Mouse (Mus musculus): ENCODE data around the gene Frrs1l. TPM values are rescaled to one million over a fixed set of nuclear protein-coding genes. Genes with fewer than 3 reads are reported as not detected.

The Frrs1l gene
- 0.18 and 0.21 TPM in 2 replicates for polyA plus RNA-seq (2015; fragmentation: Nextera tagmentation; extraction: Ambion mirVana)

DNA sequence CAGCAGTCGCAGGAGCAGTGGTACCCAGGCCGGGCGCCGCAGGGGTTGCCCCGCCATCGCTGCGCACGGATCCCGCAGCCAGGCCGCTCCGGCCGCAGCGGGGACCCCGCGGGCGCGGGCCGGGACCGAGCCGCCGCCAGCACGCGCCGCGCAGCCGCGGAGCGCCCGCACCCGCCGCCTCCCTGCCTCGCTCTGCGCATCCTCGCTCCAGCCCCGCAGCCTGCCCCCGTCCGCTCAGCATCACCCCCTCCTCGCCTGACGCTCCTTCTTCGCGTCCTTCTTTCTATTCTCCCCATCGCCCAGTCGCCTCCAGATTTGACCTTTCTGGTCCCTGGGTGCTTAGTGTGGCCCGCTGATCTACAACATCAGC lies at the start of gene Frrs1l:
TSS of gene Frrs1l (minus strand) at position 177 of the 370 bp plus-strand sequence.
- H3K27ac ChIP-seq (replicated peaks), result no peak within 1 kb of the TSS
- peaks cover 8% of the 10 kb centered on the region for H3K9me3 ChIP-seq
- H3K36me3 ChIP-seq, result no peaks in the 10 kb centered on the region
- 1% methylated on average over 37 of the region's 44 CpGs for WGBS
- H3K4me3 ChIP-seq, result peak within 1 kb of the TSS; percentile 68
- peaks cover 63% of the 10 kb centered on the region for H3K27me3 ChIP-seq (replicated peaks)
- peak within 1 kb of the TSS; percentile 99 for H3K4me2 ChIP-seq
- peaks cover 9% of the 10 kb centered on the region for H3K4me1 ChIP-seq
- no peak for ATAC-seq (ENCODE audit: extremely low read depth, insufficient number of reproducible peaks, low FRiP score, low TSS enrichment)
- H3K9ac ChIP-seq, result peak within 1 kb of the TSS; percentile 81

DNA sequence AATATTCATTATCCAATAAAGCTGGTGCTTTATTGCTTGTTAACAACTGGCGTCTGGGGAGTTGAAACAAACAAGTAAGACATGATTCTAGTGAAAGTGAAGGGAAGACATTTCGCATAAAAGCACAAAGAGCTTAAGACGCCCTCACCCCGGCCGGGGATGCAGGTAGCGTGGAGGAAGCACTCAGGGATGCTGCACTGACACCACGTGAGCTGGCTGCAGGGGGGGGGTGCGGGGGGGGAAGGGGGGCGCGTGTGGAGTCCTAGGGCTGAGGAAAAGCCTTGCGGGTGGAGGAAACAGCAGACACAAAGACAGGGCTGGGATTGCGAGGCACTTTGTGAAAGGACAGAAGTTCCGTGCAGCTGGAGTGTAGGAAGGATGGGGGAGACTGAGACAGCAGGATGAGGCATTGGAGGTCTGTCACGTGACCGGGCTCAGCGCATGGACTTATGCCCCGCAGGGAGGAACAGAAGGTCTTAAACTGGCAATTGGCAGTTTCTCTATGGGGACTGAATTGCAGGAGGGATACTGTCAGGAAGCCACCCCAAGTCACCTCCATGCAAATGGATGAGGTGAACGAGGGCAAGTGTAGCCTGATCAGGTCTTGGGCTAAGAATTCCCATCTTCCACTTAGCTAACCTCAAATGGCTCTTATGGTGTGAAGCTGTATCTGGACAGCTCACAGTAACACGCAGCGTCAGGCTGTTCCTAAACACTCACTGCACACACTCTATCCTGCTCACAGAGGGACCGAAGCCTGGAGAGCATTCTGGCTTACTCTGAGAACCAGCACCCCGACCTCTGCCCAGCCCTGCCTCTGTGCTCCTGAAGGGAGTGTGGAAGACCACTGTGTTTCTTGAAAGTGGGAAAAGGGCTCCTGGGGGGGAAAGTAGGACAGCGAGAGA lies 49.2 kb upstream of the Frrs1l start:
- Histone ChIP-seq H3K27me3 (replicated peaks) (peaks cover 14% of the 10 kb centered on the region; the same call in 1 of the 2 replicates), H3K4me2 (peak overlapping the region; percentile 65), H3K9me3 (0 out of 2 replicates have a peak, but pooled peaks cover 6% of the 10 kb centered on the region), H3K4me3 (peak overlapping the region; percentile 37), H3K36me3 (no peaks in the 10 kb centered on the region), H3K4me1 (peaks cover 8% of the 10 kb centered on the region), H3K27ac (replicated peaks) (no peak overlapping the region), H3K9ac (peak overlapping the region; percentile 58)
- 12% methylated on average over 20 of the region's 23 CpGs for WGBS
- ATAC-seq (ENCODE audit: extremely low read depth, insufficient number of reproducible peaks, low FRiP score, low TSS enrichment), result no peak

DNA sequence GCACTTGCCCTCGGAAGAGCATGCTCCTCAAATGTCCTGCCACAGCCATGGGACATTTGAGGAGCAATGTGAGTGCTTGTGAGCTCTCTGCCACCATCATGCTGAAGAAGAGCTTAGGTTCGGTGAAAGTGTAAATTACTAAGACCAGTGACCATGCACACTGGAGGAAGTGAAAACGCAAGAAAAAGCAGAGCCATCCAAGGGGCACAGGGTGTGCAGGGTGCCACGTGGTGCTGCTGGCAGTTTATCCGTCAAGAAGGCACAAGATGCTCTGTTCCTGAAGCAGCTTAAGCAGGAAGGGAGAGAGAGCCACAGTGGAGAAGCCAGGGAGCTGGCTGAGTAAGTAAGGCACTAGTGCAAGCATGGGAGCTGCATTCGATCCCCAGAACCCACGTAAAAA lies 47.4 kb upstream of the Frrs1l start:
- H3K4me2 ChIP-seq, result no peak overlapping the region
- no peak overlapping the region for H3K9ac ChIP-seq
- no peak for ATAC-seq (ENCODE audit: extremely low read depth, insufficient number of reproducible peaks, low FRiP score, low TSS enrichment)
- peaks cover 8% of the 10 kb centered on the region for H3K4me1 ChIP-seq
- H3K27me3 ChIP-seq (replicated peaks), result peaks cover 15% of the 10 kb centered on the region; the same call in 1 of the 2 replicates
- no peak overlapping the region for H3K27ac ChIP-seq (replicated peaks)
- no peaks in the 10 kb centered on the region for H3K36me3 ChIP-seq
- 73% methylated on average over 7 of the region's 7 CpGs for WGBS
- no peak overlapping the region for H3K4me3 ChIP-seq
- H3K9me3 ChIP-seq, result 0 out of 2 replicates have a peak, but pooled peaks cover 4% of the 10 kb centered on the region

DNA sequence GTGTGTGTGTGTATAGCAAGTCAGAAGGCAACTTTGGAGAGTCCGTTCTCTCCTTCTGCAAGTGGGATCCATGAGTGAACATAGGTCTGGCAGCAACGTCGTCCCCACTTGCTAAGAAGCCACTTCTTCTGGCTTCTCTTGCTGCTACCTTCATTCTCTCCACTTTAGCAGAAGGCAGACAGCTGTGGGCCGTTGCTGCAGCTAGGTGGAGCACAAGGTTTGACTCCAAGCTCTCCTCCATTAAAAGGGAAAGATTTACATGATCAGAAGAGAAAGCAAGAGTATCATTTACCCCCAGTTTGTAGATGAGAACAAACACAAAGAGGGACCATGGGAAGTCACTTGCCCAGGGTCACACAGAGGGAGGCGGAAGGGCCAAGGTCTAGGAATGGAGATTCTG lies 44.0 kb upstream of the Frrs1l start:
- no peak overlapping the region for H3K9ac ChIP-seq
- no peak for ATAC-seq (ENCODE audit: extremely low read depth, insufficient number of reproducible peaks, low FRiP score, low TSS enrichment)
- WGBS, result 62% methylated on average over 4 of the region's 5 CpGs
- H3K27ac ChIP-seq (replicated peaks), result no peak overlapping the region
- H3K27me3 ChIP-seq (replicated peaks), result peaks cover 24% of the 10 kb centered on the region; the same call in 1 of the 2 replicates
- no peak overlapping the region for H3K4me2 ChIP-seq
- H3K4me3 ChIP-seq, result no peak overlapping the region
- no peaks in the 10 kb centered on the region for H3K9me3 ChIP-seq
- H3K4me1 ChIP-seq, result peaks cover under 1% of the 10 kb centered on the region
- H3K36me3 ChIP-seq, result no peaks in the 10 kb centered on the region

DNA sequence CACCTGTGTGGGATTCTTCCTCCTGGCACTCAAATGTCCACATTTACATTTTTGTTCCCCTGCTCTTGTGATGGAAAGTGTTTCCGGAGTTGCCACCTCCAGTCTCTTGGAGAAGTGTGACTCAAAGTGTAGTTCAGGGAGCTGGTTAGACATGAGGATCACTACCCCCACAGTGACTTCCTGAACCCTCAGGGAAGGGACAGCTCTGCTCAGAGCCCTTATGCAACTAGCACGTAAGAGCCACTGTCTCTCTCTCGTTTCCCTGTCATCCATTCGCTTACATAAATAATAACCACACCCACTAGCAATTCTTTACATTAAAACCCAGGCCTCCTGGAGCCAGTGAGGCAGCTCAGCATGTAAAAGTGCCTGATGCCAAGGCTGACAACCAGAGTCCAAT lies 41.2 kb upstream of the Frrs1l start:
- H3K4me1 ChIP-seq, result no peaks in the 10 kb centered on the region
- H3K4me3 ChIP-seq, result no peak overlapping the region
- peaks cover 16% of the 10 kb centered on the region; the same call in 1 of the 2 replicates for H3K27me3 ChIP-seq (replicated peaks)
- H3K9me3 ChIP-seq, result no peaks in the 10 kb centered on the region
- H3K9ac ChIP-seq, result no peak overlapping the region
- no peak overlapping the region for H3K27ac ChIP-seq (replicated peaks)
- no peak overlapping the region for H3K4me2 ChIP-seq
- ATAC-seq (ENCODE audit: extremely low read depth, insufficient number of reproducible peaks, low FRiP score, low TSS enrichment), result no peak
- H3K36me3 ChIP-seq, result no peaks in the 10 kb centered on the region
- WGBS, result 61% methylated on average over 4 of the region's 4 CpGs

DNA sequence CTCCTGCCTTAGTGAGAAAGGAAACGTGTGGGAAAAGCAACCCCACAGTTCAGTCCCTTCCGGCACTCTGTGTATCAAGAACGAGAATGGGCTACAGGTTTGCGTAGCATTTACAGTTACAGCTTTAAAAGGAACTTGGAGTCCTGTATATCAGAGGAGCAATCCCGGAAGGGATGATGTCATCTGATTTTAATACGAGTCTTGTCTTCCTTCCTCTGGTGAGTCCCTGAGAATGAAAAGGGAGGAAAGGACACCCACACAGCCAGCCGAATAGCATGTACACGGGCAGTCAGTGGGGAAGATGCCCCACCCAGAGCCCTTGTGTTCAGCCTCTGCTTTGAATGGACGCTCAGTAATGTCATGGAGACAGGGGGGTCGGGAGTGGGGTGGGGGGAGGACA lies 37.8 kb upstream of the Frrs1l start:
- 0 out of 2 replicates have a peak, but pooled peaks cover 3% of the 10 kb centered on the region for H3K4me1 ChIP-seq
- no peaks in the 10 kb centered on the region for H3K9me3 ChIP-seq
- 55% methylated on average over 10 of the region's 10 CpGs for WGBS
- peaks cover 16% of the 10 kb centered on the region; the same call in 1 of the 2 replicates for H3K27me3 ChIP-seq (replicated peaks)
- no peak overlapping the region for H3K4me2 ChIP-seq
- no peak for ATAC-seq (ENCODE audit: extremely low read depth, insufficient number of reproducible peaks, low FRiP score, low TSS enrichment)
- H3K36me3 ChIP-seq, result no peaks in the 10 kb centered on the region
- H3K9ac ChIP-seq, result no peak overlapping the region
- no peak overlapping the region for H3K4me3 ChIP-seq
- H3K27ac ChIP-seq (replicated peaks), result no peak overlapping the region

DNA sequence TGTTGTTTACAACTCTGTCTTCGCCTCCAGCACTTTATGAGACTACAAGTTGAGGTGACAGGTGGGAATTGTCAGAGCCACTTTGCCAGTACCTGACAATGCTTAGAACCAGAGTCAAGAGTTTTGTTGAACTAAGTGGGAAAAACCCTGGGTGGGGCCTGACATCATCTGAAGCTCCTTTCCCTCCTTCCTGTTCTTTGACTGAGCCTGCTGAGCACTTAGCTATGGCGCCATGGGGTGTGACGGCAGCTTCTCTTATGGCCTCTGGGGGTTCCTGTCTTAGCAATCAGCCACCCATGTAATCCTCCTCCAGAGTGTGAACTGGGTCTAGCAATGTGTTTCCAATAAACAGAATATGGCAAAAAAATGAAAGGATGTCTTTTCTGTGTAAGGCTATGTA lies 33.3 kb upstream of the Frrs1l start:
- Histone ChIP-seq H3K4me1 (0 out of 2 replicates have a peak, but pooled peaks cover 3% of the 10 kb centered on the region), H3K27ac (replicated peaks) (no peak overlapping the region), H3K36me3 (no peaks in the 10 kb centered on the region), H3K9me3 (no peaks in the 10 kb centered on the region), H3K27me3 (replicated peaks) (peaks cover 4% of the 10 kb centered on the region; the same call in 1 of the 2 replicates), H3K9ac (no peak overlapping the region), H3K4me3 (no peak overlapping the region), H3K4me2 (no peak overlapping the region)
- ATAC-seq (ENCODE audit: extremely low read depth, insufficient number of reproducible peaks, low FRiP score, low TSS enrichment), result no peak
- WGBS, result 68% methylated on average over 3 of the region's 3 CpGs

DNA sequence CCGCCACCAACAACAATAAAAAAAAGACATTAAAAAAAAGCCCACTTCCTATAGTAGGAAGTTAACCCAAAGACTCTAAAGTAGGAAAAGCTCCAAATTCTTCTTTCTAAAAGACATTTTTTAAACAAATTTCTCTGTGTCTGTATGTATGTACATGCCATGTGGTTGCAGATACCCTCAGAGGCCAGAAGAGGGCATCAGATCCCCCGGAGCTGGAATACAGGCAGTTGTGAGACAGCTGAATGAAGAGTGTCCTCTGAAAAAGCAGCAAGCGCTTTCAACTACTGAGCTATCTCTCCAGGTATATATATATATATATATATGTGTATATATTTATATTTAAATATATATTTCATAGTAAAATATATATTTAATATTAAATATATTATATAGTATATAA lies 31.1 kb upstream of the Frrs1l start:
- no peaks in the 10 kb centered on the region for H3K9me3 ChIP-seq

DNA sequence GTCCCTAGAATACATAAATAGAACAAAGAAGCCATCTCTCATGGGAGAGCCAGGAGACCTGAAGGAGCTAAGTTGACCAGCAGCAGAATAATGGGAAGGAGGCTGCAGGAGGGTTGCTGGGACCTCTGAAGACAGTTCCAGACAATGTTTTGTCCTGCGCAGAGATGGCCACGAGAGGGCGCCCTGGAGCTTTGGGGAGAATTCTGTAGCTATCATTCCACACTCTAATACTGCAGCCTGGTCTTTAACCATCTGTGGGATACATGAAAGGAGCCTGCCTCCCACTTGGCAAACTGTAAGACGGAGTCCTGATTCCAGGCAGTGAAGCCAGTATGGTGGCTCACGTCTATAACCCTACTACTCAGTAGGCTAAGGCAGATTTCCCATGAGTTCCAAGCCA lies 27.0 kb upstream of the Frrs1l start:
- no peaks in the 10 kb centered on the region for H3K4me1 ChIP-seq
- ATAC-seq (ENCODE audit: extremely low read depth, insufficient number of reproducible peaks, low FRiP score, low TSS enrichment), result no peak
- no peak overlapping the region for H3K4me3 ChIP-seq
- no peak overlapping the region for H3K27ac ChIP-seq (replicated peaks)
- H3K9me3 ChIP-seq, result no peaks in the 10 kb centered on the region
- no peaks in the 10 kb centered on the region for H3K36me3 ChIP-seq
- no peak overlapping the region for H3K9ac ChIP-seq
- H3K4me2 ChIP-seq, result no peak overlapping the region
- peaks cover 41% of the 10 kb centered on the region for H3K27me3 ChIP-seq (replicated peaks)
- WGBS, result 26% methylated on average over 5 of the region's 5 CpGs

More for the DNA sequence above, 31.1 kb upstream of the Frrs1l start:
- Histone ChIP-seq H3K27me3 (replicated peaks) (peaks cover 13% of the 10 kb centered on the region), H3K27ac (replicated peaks) (no peak overlapping the region), H3K4me2 (no peak overlapping the region), H3K36me3 (no peaks in the 10 kb centered on the region), H3K4me1 (0 out of 2 replicates have a peak, but pooled peaks cover 3% of the 10 kb centered on the region), H3K4me3 (no peak overlapping the region), H3K9ac (no peak overlapping the region)
- no peak for ATAC-seq (ENCODE audit: extremely low read depth, insufficient number of reproducible peaks, low FRiP score, low TSS enrichment)
- 82% methylated on average over 3 of the region's 3 CpGs for WGBS

DNA sequence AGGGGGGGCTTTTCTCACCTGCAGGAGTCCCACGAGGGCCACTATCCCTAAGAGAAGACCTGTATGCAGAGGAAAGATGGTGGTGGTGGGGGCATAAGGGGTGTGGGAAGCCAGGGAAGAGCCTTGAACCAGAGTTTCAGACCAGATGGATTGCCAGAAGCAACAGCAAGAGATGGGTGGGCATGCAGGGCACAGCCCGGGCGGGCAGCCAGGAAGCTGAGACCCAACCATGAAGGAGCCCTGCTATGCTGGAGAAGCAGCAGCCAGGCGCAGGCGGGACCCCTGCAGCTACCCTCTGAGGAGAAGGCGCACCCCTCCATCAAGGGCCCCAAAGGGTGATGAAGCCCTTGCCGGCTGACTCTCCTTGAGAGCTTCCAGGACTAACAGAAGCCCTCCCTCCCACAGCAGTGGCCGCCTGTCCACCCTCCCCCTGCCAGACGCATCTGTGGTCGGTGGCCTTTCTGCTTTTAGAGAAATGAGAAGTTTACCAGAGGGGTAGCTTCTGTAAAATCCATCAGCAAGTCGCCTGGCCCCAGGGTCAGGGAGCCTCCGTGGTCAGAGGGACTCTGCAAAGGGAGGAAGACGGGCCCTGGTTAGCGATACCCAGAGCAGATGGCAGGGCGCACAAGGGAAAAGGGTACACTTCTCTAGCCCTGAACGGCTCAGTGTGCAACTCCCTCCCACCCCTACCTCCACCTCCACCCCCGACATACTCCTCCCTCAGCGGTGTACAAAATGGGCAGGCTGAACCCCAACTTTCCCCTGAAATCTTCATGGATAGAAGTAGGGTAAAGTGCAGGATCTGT lies 26.4 kb upstream of the Frrs1l start:
- Histone ChIP-seq H3K9me3 (no peaks in the 10 kb centered on the region), H3K27ac (replicated peaks) (no peak overlapping the region), H3K27me3 (replicated peaks) (peaks cover 48% of the 10 kb centered on the region), H3K4me1 (no peaks in the 10 kb centered on the region), H3K4me2 (no peak overlapping the region), H3K4me3 (no peak overlapping the region), H3K36me3 (no peaks in the 10 kb centered on the region), H3K9ac (no peak overlapping the region)
- WGBS, result 41% methylated on average over 18 of the region's 18 CpGs
- ATAC-seq (ENCODE audit: extremely low read depth, insufficient number of reproducible peaks, low FRiP score, low TSS enrichment), result no peak

DNA sequence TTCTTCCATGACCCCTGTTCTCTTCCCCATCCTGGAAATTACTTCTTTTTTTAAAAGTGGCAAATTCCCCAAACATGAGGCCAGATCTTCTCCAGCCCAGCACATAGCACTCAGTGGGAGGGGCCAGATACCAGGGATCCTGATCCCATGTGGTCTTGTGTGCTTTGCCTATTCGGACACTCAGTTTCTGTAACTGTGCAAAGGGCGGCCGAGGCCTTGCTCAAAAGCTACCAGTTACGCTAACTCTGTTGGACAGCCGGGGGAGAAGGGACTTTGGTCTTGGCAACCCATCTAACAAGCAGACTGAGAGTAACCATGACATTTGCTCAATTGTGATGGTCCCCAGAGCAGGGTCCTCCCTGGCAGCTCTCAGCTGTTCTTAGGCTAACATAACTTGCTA lies 24.8 kb upstream of the Frrs1l start:
- Histone ChIP-seq H3K9me3 (no peaks in the 10 kb centered on the region), H3K9ac (no peak overlapping the region), H3K4me3 (no peak overlapping the region), H3K36me3 (no peaks in the 10 kb centered on the region), H3K4me2 (no peak overlapping the region), H3K4me1 (peaks cover 9% of the 10 kb centered on the region), H3K27ac (replicated peaks) (no peak overlapping the region), H3K27me3 (replicated peaks) (peaks cover 58% of the 10 kb centered on the region)
- WGBS, result 76% methylated on average over 5 of the region's 5 CpGs
- no peak for ATAC-seq (ENCODE audit: extremely low read depth, insufficient number of reproducible peaks, low FRiP score, low TSS enrichment)

All from heart, embryonic 13.5 days (tissue).